Mouse (Mus musculus): ENCODE measurements around the gene Lyrm7. TPM values are rescaled to one million over a fixed set of nuclear protein-coding genes. Genes with fewer than 3 reads are reported as not detected.

Lyrm7 gene
- total and polyA plus RNA-seq, 3 experiments, result 18.2 to 64.4 (median 18.6) TPM

DNA sequence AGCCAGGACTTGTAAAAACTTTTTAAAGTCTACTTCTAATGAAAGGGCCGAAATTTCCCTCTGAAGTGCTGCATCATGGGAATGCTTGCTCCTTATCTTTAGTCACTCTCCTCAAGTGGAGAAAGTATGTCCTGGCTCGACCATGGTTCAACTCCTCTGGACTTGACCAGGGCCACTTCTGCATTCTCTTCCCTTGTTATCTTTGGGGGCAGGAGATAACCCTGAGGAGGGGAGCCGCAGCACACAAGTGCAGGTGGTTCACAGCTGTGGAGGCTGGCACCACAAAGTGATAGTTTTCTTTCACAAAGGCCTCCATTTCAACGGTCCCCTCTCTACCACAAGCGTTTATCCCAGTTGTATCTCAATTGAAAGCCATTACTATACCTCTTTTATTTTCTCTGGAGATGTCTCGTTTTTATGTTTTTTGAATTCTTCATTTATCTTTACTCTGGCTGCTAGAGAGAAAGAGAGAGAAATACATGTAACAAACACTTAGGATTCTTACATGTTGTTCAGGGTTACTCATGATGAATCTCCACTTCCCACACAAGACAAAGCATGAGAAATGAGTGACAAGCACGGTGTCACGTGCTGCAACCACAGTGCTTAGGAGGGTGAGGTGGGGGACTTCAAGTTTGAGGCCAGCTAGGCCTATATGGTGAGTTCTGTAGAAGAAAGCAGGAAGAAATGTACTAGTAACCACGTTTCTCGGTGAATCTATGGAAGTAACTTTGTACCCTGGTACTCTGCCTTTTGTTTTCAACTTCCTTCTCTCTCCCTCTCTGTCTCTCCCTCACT lies 10.6 kb downstream of the Lyrm7 start:
- Histone ChIP-seq H3K27ac (ENCODE audit: insufficient read depth, low read depth) (no peak overlapping the region), H3K9ac (ENCODE audit: insufficient read depth, low read depth) (no peak overlapping the region), H3K4me1 (ENCODE audit: control insufficient read depth in 1 of 2, insufficient read depth in 2 of 2) (0 out of 4 replicates have a peak, but pooled peaks cover 0 to 2% of the 10 kb centered on the region in 2 experiments), H3K4me3 (replicated peaks in 1 of 3; ENCODE audit: low read depth in 2 of 3, low read length in 2 of 3, poor library complexity in 1 of 3) (no peak overlapping the region), H3K4me2 (ENCODE audit: insufficient read depth, low read depth, poor library complexity, severe bottlenecking) (no peak overlapping the region), H3K79me2 (replicated peaks; ENCODE audit: control insufficient read depth, extremely low read depth, insufficient read depth, poor library complexity, severe bottlenecking) (no peaks in the 10 kb centered on the region), H3K36me3 (replicated peaks in 1 of 2; ENCODE audit: control insufficient read depth in 1 of 2, insufficient read depth in 1 of 2, low read length in 1 of 2) (peaks cover 18 to 63% of the 10 kb centered on the region in 2 experiments), H3K27me3 (replicated peaks) (no peaks in the 10 kb centered on the region), H3K9me3 (replicated peaks; ENCODE audit: low read length) (no peaks in the 10 kb centered on the region)
- dilution Hi-C loops (cut with MboI; ENCODE audit: extremely low pct_ligation_motif_present, extremely low pct_unique_long_range_greater_than_20kb, low sequenced_read_pairs), result no loop called here
- in situ Hi-C loops (cut with MboI; ENCODE audit: low pct_ligation_motif_present, low pct_unique_long_range_greater_than_20kb, low sequenced_read_pairs), result loop anchor here (10.0 kb wide), 1 partner anchor 75 kb away; no protein-coding TSS in a partner anchor
- TF ChIP-seq PAX5 (IDR thresholded peaks at IDR 0.05; ENCODE audit: low read length), result no peak
- no peak for TF ChIP-seq IRF4 (IDR thresholded peaks at IDR 0.05; ENCODE audit: low read depth, low read length)
- TF ChIP-seq MAX (IDR thresholded peaks at IDR 0.05; ENCODE audit: low read length), result no peak
- TF ChIP-seq MEF2A (IDR thresholded peaks at IDR 0.05; ENCODE audit: borderline replicate concordance, low read depth, low read length), result no peak
- TF ChIP-seq RAD21 (IDR thresholded peaks at IDR 0.05; ENCODE audit: low read depth, low read length), result no peak
- no peak for TF ChIP-seq NELFE (IDR thresholded peaks at IDR 0.05; ENCODE audit: low read depth, low read length)
- no peak for DNase-seq (ENCODE audit: extremely low read depth)

DNA sequence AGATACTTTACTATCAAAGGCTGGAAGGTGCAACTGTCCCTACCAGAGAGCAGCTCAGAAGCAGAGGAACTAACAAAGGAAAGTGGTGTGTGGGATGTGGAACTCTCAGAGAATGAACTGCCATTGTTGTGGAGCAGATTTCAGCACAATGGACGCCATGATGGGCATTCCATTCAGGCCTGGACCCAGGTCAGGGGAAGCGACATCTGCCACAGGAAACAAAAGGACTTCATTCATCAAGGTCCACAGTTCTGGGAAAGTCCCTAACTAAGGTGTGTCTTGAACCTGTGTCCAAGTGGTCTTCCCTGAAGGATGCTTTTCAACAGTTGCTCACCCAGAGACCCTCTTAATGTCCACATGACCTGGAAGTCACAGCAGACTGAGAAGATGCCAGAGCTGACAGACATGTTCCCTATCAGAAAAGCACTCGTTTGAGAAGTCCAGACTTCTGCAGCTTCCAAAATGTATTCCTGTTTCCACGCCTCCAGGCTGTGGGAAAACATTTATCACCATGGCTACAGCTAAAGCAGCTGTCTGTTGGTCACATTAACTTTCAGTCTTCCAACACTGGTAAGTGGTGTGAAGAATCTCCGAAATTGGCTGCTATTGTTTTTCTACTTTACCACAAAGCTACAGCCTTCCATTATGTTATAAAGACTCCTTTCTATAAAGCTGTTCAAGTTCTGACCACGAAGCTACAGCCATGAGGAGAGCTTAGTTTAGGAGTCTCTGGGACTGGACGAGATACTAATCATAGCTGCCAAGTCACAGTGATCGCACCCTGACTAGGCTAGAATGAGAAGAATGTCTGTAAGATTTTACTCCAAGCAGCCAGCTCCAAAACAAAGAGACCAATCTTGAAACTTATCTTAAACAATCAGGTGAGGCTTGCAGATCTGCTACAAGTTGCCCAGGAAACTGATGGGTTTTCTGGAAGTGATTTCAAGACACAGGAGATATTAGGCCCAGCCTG lies 15.0 kb downstream of the Lyrm7 start:
- Histone ChIP-seq H3K36me3 (replicated peaks in 1 of 2; ENCODE audit: control insufficient read depth in 1 of 2, insufficient read depth in 1 of 2, low read length in 1 of 2) (peaks cover 14 to 66% of the 10 kb centered on the region in 2 experiments), H3K27me3 (replicated peaks) (no peaks in the 10 kb centered on the region), H3K4me3 (replicated peaks in 1 of 3; ENCODE audit: low read depth in 2 of 3, low read length in 2 of 3, poor library complexity in 1 of 3) (no peak overlapping the region), H3K4me2 (ENCODE audit: insufficient read depth, low read depth, poor library complexity, severe bottlenecking) (no peak overlapping the region), H3K9me3 (replicated peaks; ENCODE audit: low read length) (no peaks in the 10 kb centered on the region), H3K4me1 (ENCODE audit: control insufficient read depth in 1 of 2, insufficient read depth in 2 of 2) (0 out of 4 replicates have a peak, but pooled peaks cover 0 to 2% of the 10 kb centered on the region in 2 experiments), H3K27ac (ENCODE audit: insufficient read depth, low read depth) (no peak overlapping the region), H3K9ac (ENCODE audit: insufficient read depth, low read depth) (no peak overlapping the region), H3K79me2 (replicated peaks; ENCODE audit: control insufficient read depth, extremely low read depth, insufficient read depth, poor library complexity, severe bottlenecking) (no peaks in the 10 kb centered on the region)
- dilution Hi-C loops (cut with MboI; ENCODE audit: extremely low pct_ligation_motif_present, extremely low pct_unique_long_range_greater_than_20kb, low sequenced_read_pairs) (no loop called here), in situ Hi-C loops (cut with MboI; ENCODE audit: low pct_ligation_motif_present, low pct_unique_long_range_greater_than_20kb, low sequenced_read_pairs) (no loop called here)
- DNase-seq (ENCODE audit: extremely low read depth), result no peak
- TF ChIP-seq RCOR1 (conservative IDR thresholded peaks at IDR 0.05; ENCODE audit: low read depth, low read length) (no peak), ETS1 (conservative IDR thresholded peaks at IDR 0.05; ENCODE audit: low read depth, low read length) (no peak), ELF1 (IDR thresholded peaks at IDR 0.05; ENCODE audit: low read depth, low read length) (no peak), RAD21 (IDR thresholded peaks at IDR 0.05; ENCODE audit: low read depth, low read length) (no peak), UBTF (IDR thresholded peaks at IDR 0.05; ENCODE audit: low read depth, low read length) (no peak), CHD1 (IDR thresholded peaks at IDR 0.05; ENCODE audit: low read depth, low read length) (no peak), NELFE (IDR thresholded peaks at IDR 0.05; ENCODE audit: low read depth, low read length) (no peak), ZNF384 (IDR thresholded peaks at IDR 0.05; ENCODE audit: low read depth, low read length) (no peak), MAX (IDR thresholded peaks at IDR 0.05; ENCODE audit: low read length) (no peak), HCFC1 (IDR thresholded peaks at IDR 0.05; ENCODE audit: low read depth, low read length) (no peak), ZMIZ1 (IDR thresholded peaks at IDR 0.05; ENCODE audit: low read depth, low read length) (no peak), PAX5 (IDR thresholded peaks at IDR 0.05; ENCODE audit: low read length) (no peak), CTCF (conservative IDR thresholded peaks at IDR 0.05 in 1 of 2, IDR thresholded peaks at IDR 0.05 in 1 of 2; ENCODE audit: low read depth in 2 of 2, low read length in 2 of 2) (no peak), MYC (IDR thresholded peaks at IDR 0.05; ENCODE audit: low read depth, low read length) (no peak), ZKSCAN1 (IDR thresholded peaks at IDR 0.05; ENCODE audit: borderline replicate concordance, low read depth, low read length) (no peak), JUND (conservative IDR thresholded peaks at IDR 0.05; ENCODE audit: low read depth, low read length) (no peak)
